Mouse (Mus musculus) neural tube, embryonic 15.5 days (tissue): ENCODE measurements around the gene Adora2b. TPM values are rescaled to one million over a fixed set of nuclear protein-coding genes. Genes with fewer than 3 reads are reported as not detected.

ENCODE experiments used
- ATAC-seq: fragments of 200-750 bp; cut with Nextera tagmentation; 2 replicates; pipeline ENCODE4 v1.8.0; 2017; ENCODE audit warnings: mild to moderate bottlenecking, moderate TSS enrichment, moderate library complexity; ENCODE audit not compliant: low FRiP score
- H3K27ac ChIP-seq: fragments of 300-500 bp; sonication (generic); replicated peaks from 2 replicates; pipeline ENCODE4 v1.5.1; 2015; ENCODE audit warnings: mild to moderate bottlenecking, inconsistent platforms
- H3K27me3 ChIP-seq: fragments of 300-500 bp; sonication (generic); replicated peaks from 2 replicates; pipeline ENCODE4 v1.6.1; 2015; ENCODE audit warnings: inconsistent platforms
- H3K36me3 ChIP-seq: fragments of 300-500 bp; sonication (generic); 2 replicates; pipeline ENCODE4 v1.6.1; 2015; ENCODE audit warnings: inconsistent platforms
- H3K4me1 ChIP-seq: fragments of 300-500 bp; sonication (generic); 2 replicates; pipeline ENCODE4 v1.6.1; 2015; ENCODE audit warnings: inconsistent platforms
- H3K4me2 ChIP-seq: fragments of 300-500 bp; sonication (generic); 2 replicates; pipeline ENCODE4 v1.6.1; 2015; ENCODE audit warnings: inconsistent platforms, mild to moderate bottlenecking, moderate library complexity
- H3K4me3 ChIP-seq: fragments of 300-500 bp; sonication (generic); replicated peaks from 2 replicates; pipeline ENCODE4 v1.5.1; 2015; ENCODE audit warnings: mild to moderate bottlenecking, inconsistent platforms
- H3K9ac ChIP-seq: fragments of 300-500 bp; sonication (generic); replicated peaks from 2 replicates; pipeline ENCODE4 v1.6.1; 2015; ENCODE audit warnings: mild to moderate bottlenecking, inconsistent platforms
- H3K9me3 ChIP-seq: fragments of 300-500 bp; sonication (generic); replicated peaks from 2 replicates; pipeline ENCODE4 v1.6.1; 2016; ENCODE audit warnings: inconsistent platforms
- WGBS: fragments of 180-500 bp; shearing (Covaris S2); methylation state at CpG from one replicate; pipeline ENCODE4 v1.1.7; 2015; ENCODE audit warnings: mixed read lengths; 5-methylcytosine and 5-hydroxymethylcytosine counted together
- polyA plus RNA-seq: library from polyadenylated mRNA; unstranded; fragments of >200 nt; fragmentation: Nextera tagmentation; extraction: Ambion mirVana; gene quantifications from 2 replicates; pipeline ENCODE4 v1.2.1, GENCODE M21; 2015

The Adora2b gene
- polyA plus RNA-seq, 1 experiment from 2014 or later = 7.1 TPM

GRCm38 (mm10) chr11:62287700-62288099 lies 38.9 kb downstream of the Adora2b start:
- Histone ChIP-seq H3K27ac (no peak overlapping the region), H3K4me1 (peaks cover 7% of the 10 kb centered on the region), H3K36me3 (peaks cover 71% of the 10 kb centered on the region), H3K9ac (no peak overlapping the region), H3K4me2 (no peak overlapping the region), H3K9me3 (no peaks in the 10 kb centered on the region), H3K4me3 (no peak overlapping the region), H3K27me3 (no peaks in the 10 kb centered on the region)
- ATAC-seq = no peak
- WGBS = 80% methylated on average over 1 of the region's 1 CpGs

GRCm38 (mm10) chr11:62294121-62294520 lies 45.3 kb downstream of the Adora2b start:
- H3K9me3 ChIP-seq = no peaks in the 10 kb centered on the region
- no peaks in the 10 kb centered on the region for H3K27me3 ChIP-seq
- H3K27ac ChIP-seq = no peak overlapping the region
- no peaks in the 10 kb centered on the region for H3K4me1 ChIP-seq
- no peak overlapping the region for H3K4me2 ChIP-seq
- ATAC-seq = no peak
- WGBS = 93% methylated on average over 2 of the region's 2 CpGs
- no peak overlapping the region for H3K9ac ChIP-seq
- H3K4me3 ChIP-seq = no peak overlapping the region
- peaks cover 65% of the 10 kb centered on the region for H3K36me3 ChIP-seq

DNA sequence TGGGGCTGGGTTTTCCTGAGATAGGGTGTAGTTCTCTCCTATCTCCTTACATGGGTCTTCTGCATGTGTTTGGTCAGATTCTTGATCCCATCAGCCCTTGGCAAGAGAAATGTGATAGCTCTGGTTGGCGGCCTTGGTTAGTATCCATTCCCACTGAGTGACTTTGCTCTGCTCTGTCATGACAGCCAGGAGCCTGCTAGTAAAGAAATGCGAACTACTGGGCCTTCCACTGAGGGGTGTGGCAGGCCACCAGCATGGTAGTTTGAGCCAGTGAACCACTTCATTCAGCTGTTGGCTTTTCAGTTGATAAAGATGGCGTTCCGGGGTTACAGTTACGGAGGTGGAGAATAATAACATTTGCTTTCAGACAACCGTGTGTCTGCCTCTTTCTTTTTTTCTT lies 50.1 kb downstream of the Adora2b start:
- no peak for ATAC-seq
- Histone ChIP-seq H3K36me3 (peaks cover 32% of the 10 kb centered on the region), H3K27ac (no peak overlapping the region), H3K4me1 (0 out of 2 replicates have a peak, but pooled peaks cover 4% of the 10 kb centered on the region), H3K4me2 (no peak overlapping the region), H3K9ac (no peak overlapping the region), H3K4me3 (no peak overlapping the region), H3K27me3 (no peaks in the 10 kb centered on the region), H3K9me3 (no peaks in the 10 kb centered on the region)
- WGBS = 86% methylated on average over 6 of the region's 6 CpGs

GRCm38 (mm10) chr11:62305866-62306265 lies 57.1 kb downstream of the Adora2b start:
- ATAC-seq = no peak
- H3K9me3 ChIP-seq = no peaks in the 10 kb centered on the region
- H3K4me3 ChIP-seq = no peak overlapping the region
- no peak overlapping the region for H3K4me2 ChIP-seq
- no peaks in the 10 kb centered on the region for H3K27me3 ChIP-seq
- 93% methylated on average over 2 of the region's 2 CpGs for WGBS
- no peak overlapping the region for H3K27ac ChIP-seq
- no peak overlapping the region for H3K9ac ChIP-seq
- 0 out of 2 replicates have a peak, but pooled peaks cover 4% of the 10 kb centered on the region for H3K4me1 ChIP-seq
- peaks cover 41% of the 10 kb centered on the region for H3K36me3 ChIP-seq

GRCm38 (mm10) chr11:62309296-62309695 lies 60.5 kb downstream of the Adora2b start:
- Histone ChIP-seq H3K27me3 (no peaks in the 10 kb centered on the region), H3K27ac (no peak overlapping the region), H3K4me3 (no peak overlapping the region), H3K9ac (no peak overlapping the region), H3K36me3 (peaks cover 65% of the 10 kb centered on the region), H3K4me2 (no peak overlapping the region), H3K9me3 (no peaks in the 10 kb centered on the region), H3K4me1 (no peaks in the 10 kb centered on the region)
- WGBS = 96% methylated on average over 2 of the region's 2 CpGs
- no peak for ATAC-seq

- Histone ChIP-seq H3K27me3 (no peaks in the 10 kb centered on the region), H3K9me3 (no peaks in the 10 kb centered on the region), H3K4me2 (no peak overlapping the region), H3K36me3 (peaks cover 75% of the 10 kb centered on the region), H3K27ac (no peak overlapping the region), H3K9ac (no peak overlapping the region), H3K4me3 (no peak overlapping the region), H3K4me1 (no peaks in the 10 kb centered on the region)
- no peak for ATAC-seq
- WGBS = 96% methylated on average over 5 of the region's 5 CpGs
Measured at GRCm38 (mm10) chr11:62314984-62315383, 66.2 kb downstream of the Adora2b start.

Other genes starting within 250 kb of the Adora2b start
- 17.3 and 19.4 TPM in 2 replicates for gene Zswim7, start 32.4 kb downstream of the Adora2b start, polyA plus RNA-seq
- gene Ttc19, start 32.5 kb downstream of the Adora2b start, polyA plus RNA-seq = 43.8 and 50.6 TPM in 2 replicates
- 9.8 and 11.4 TPM in 2 replicates for gene Pigl, start 209.5 kb downstream of the Adora2b start, polyA plus RNA-seq
- gene Ncor1, start 209.6 kb downstream of the Adora2b start, polyA plus RNA-seq = 170 and 174 TPM in 2 replicates